Mouse (Mus musculus) neural tube, embryonic 15.5 days (tissue): Measurements from ENCODE around the gene Usp35. TPM values are rescaled to one million over a fixed set of nuclear protein-coding genes. Genes with fewer than 3 reads are reported as not detected.

Experiments
- ATAC-seq: fragments of 200-750 bp; cut with Nextera tagmentation; 2 replicates; pipeline ENCODE4 v1.8.0; 2017; ENCODE audit warnings: mild to moderate bottlenecking, moderate TSS enrichment, moderate library complexity; ENCODE audit not compliant: low FRiP score
- H3K27ac ChIP-seq: fragments of 300-500 bp; sonication (generic); replicated peaks from 2 replicates; pipeline ENCODE4 v1.5.1; 2015; ENCODE audit warnings: mild to moderate bottlenecking, inconsistent platforms
- H3K27me3 ChIP-seq: fragments of 300-500 bp; sonication (generic); replicated peaks from 2 replicates; pipeline ENCODE4 v1.6.1; 2015; ENCODE audit warnings: inconsistent platforms
- H3K36me3 ChIP-seq: fragments of 300-500 bp; sonication (generic); 2 replicates; pipeline ENCODE4 v1.6.1; 2015; ENCODE audit warnings: inconsistent platforms
- H3K4me1 ChIP-seq: fragments of 300-500 bp; sonication (generic); 2 replicates; pipeline ENCODE4 v1.6.1; 2015; ENCODE audit warnings: inconsistent platforms
- H3K4me2 ChIP-seq: fragments of 300-500 bp; sonication (generic); 2 replicates; pipeline ENCODE4 v1.6.1; 2015; ENCODE audit warnings: inconsistent platforms, mild to moderate bottlenecking, moderate library complexity
- H3K4me3 ChIP-seq: fragments of 300-500 bp; sonication (generic); replicated peaks from 2 replicates; pipeline ENCODE4 v1.5.1; 2015; ENCODE audit warnings: mild to moderate bottlenecking, inconsistent platforms
- H3K9ac ChIP-seq: fragments of 300-500 bp; sonication (generic); replicated peaks from 2 replicates; pipeline ENCODE4 v1.6.1; 2015; ENCODE audit warnings: mild to moderate bottlenecking, inconsistent platforms
- H3K9me3 ChIP-seq: fragments of 300-500 bp; sonication (generic); replicated peaks from 2 replicates; pipeline ENCODE4 v1.6.1; 2016; ENCODE audit warnings: inconsistent platforms
- WGBS: fragments of 180-500 bp; shearing (Covaris S2); methylation state at CpG from one replicate; pipeline ENCODE4 v1.1.7; 2015; ENCODE audit warnings: mixed read lengths; 5-methylcytosine and 5-hydroxymethylcytosine counted together
- polyA plus RNA-seq: library from polyadenylated mRNA; unstranded; fragments of >200 nt; fragmentation: Nextera tagmentation; extraction: Ambion mirVana; gene quantifications from 2 replicates; pipeline ENCODE4 v1.2.1, GENCODE M21; 2015

Usp35 gene
- 3.6 and 4.5 TPM in 2 replicates for polyA plus RNA-seq

GRCm38 (mm10) chr7:97331726-97332666 is at the start of gene Usp35, which contains the start of gene Kctd21:
Usp35 (minus strand) TSS chr7:97332020.
Kctd21 (plus strand) TSS chr7:97332327.
- peak within 1 kb of the TSS; percentile 83 for H3K4me3 ChIP-seq
- peak within 1 kb of the TSS; percentile 80 for H3K27ac ChIP-seq
- WGBS, result 1% methylated on average over 68 of the region's 68 CpGs
- no peaks in the 10 kb centered on the region for H3K9me3 ChIP-seq
- peaks cover 35% of the 10 kb centered on the region for H3K4me1 ChIP-seq
- peaks cover 5% of the 10 kb centered on the region; the same call in 1 of the 2 replicates for H3K27me3 ChIP-seq
- H3K4me2 ChIP-seq, result peak within 1 kb of the TSS; percentile 77
- H3K36me3 ChIP-seq, result no peaks in the 10 kb centered on the region
- H3K9ac ChIP-seq, result peak within 1 kb of the TSS; percentile 73
- peak; percentile 98 for ATAC-seq

GRCm38 (mm10) chr7:97380500-97381123 is 48.8 kb upstream of the Usp35 start:
- Histone ChIP-seq H3K4me1 (no peaks in the 10 kb centered on the region), H3K4me3 (no peak overlapping the region), H3K9me3 (no peaks in the 10 kb centered on the region), H3K27me3 (no peaks in the 10 kb centered on the region), H3K4me2 (no peak overlapping the region), H3K9ac (no peak overlapping the region), H3K27ac (no peak overlapping the region), H3K36me3 (peaks cover 66% of the 10 kb centered on the region)
- no peak for ATAC-seq
- 94% methylated on average over 5 of the region's 5 CpGs for WGBS

GRCm38 (mm10) chr7:97379304-97379703 is 47.5 kb upstream of the Usp35 start:
- Histone ChIP-seq H3K9me3 (no peaks in the 10 kb centered on the region), H3K27ac (no peak overlapping the region), H3K36me3 (peaks cover 66% of the 10 kb centered on the region), H3K9ac (no peak overlapping the region), H3K4me2 (no peak overlapping the region), H3K4me3 (no peak overlapping the region), H3K4me1 (no peaks in the 10 kb centered on the region), H3K27me3 (no peaks in the 10 kb centered on the region)
- 94% methylated on average over 5 of the region's 5 CpGs for WGBS
- ATAC-seq, result no peak

DNA sequence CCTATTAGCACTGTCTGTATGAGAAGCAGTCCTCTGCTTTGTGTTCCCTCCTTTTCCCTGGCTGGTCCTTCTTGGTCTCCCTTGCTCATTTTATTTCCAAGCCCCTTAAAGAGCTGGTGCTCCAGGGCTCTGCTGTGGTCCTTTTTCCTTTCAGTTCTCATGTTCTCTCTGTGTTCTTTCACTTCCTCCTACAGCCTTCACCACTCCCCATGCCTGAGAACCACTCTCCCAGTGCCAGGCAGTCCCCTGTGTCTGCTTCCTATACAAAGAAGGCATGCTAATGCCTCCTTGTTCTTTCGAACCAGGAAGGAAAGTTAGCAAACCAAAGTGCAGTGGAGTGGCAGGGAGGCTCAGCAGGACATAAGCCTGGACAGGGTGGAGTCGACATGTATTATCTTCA is 44.1 kb upstream of the Usp35 start:
- H3K4me1 ChIP-seq, result peaks cover 11% of the 10 kb centered on the region
- 86% methylated on average over 2 of the region's 2 CpGs for WGBS
- no peak overlapping the region for H3K4me2 ChIP-seq
- H3K9ac ChIP-seq, result no peak overlapping the region
- no peak for ATAC-seq
- no peaks in the 10 kb centered on the region for H3K9me3 ChIP-seq
- peaks cover 37% of the 10 kb centered on the region for H3K36me3 ChIP-seq
- H3K27me3 ChIP-seq, result no peaks in the 10 kb centered on the region
- H3K4me3 ChIP-seq, result no peak overlapping the region
- no peak overlapping the region for H3K27ac ChIP-seq

DNA sequence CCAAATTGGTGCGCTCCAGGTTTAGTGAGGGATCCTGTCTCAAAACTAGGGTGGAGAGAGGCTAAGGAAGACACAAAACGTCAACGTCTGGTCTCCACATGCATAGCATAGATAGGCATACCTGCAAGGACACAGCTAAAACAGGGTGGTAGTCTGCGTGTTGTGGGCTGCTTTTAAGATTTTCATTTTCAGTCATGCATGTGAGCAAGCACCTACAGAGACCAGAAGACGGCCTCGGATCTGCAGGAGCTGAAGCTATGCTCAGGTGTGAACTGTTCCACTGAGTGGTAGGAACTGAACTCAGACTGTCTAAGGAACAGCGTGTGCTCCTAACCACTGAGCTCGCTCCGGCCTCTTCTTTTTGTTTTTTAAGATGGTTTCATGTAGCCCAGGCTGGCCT is 43.3 kb upstream of the Usp35 start:
- Histone ChIP-seq H3K9me3 (no peaks in the 10 kb centered on the region), H3K27ac (no peak overlapping the region), H3K4me1 (peaks cover 13% of the 10 kb centered on the region), H3K36me3 (peaks cover 34% of the 10 kb centered on the region), H3K4me2 (no peak overlapping the region), H3K27me3 (no peaks in the 10 kb centered on the region), H3K4me3 (no peak overlapping the region), H3K9ac (no peak overlapping the region)
- ATAC-seq, result no peak
- 97% methylated on average over 9 of the region's 9 CpGs for WGBS

DNA sequence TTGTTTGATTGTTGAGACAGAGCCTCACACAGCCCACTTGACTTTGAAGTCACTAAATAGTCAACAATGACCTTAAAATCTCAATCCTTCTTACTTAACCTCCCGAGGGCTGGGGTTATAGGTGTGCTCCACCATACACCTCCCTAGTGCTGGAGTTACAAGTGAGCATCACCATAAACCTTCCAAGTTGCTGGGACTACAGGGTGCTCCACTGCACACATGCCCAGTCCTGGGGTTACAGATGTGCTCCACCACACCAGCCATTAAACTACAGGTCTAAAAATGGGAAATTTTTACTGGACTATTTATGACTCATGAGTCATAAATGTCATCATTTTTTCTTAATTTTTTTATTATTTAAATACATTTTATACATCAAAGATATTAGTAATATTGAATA is 34.1 kb upstream of the Usp35 start:
- Histone ChIP-seq H3K4me3 (no peak overlapping the region), H3K27ac (no peak overlapping the region), H3K9me3 (no peaks in the 10 kb centered on the region), H3K4me1 (peaks cover 2% of the 10 kb centered on the region), H3K36me3 (no peaks in the 10 kb centered on the region), H3K27me3 (no peaks in the 10 kb centered on the region), H3K4me2 (no peak overlapping the region), H3K9ac (no peak overlapping the region)
- no peak for ATAC-seq
- WGBS, result 72% methylated on average over 1 of the region's 1 CpGs

DNA sequence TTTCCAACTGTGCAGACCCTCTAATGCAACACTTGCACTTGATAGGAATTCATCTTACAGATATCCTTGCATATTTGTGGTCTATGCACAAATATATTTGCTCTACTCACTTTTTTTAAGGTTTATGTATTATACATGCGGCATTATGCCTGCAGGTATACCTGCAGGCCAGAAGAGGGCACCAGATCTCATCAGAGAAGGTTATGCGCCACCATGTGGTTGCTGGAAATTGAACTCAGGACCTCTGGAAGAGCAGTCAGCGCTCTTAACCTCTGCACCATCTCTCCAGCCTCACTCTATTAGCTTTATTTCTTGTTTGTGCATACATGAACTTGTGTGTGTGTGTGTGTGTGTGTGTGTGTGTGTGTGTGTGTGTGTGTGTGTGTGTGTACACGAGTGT is 29.6 kb upstream of the Usp35 start:
- ATAC-seq, result no peak
- no peaks in the 10 kb centered on the region for H3K4me1 ChIP-seq
- H3K9ac ChIP-seq, result no peak overlapping the region
- H3K36me3 ChIP-seq, result no peaks in the 10 kb centered on the region
- H3K27me3 ChIP-seq, result no peaks in the 10 kb centered on the region
- H3K4me3 ChIP-seq, result no peak overlapping the region
- H3K4me2 ChIP-seq, result no peak overlapping the region
- 33% methylated on average over 4 of the region's 4 CpGs for WGBS
- no peaks in the 10 kb centered on the region for H3K9me3 ChIP-seq
- no peak overlapping the region for H3K27ac ChIP-seq

DNA sequence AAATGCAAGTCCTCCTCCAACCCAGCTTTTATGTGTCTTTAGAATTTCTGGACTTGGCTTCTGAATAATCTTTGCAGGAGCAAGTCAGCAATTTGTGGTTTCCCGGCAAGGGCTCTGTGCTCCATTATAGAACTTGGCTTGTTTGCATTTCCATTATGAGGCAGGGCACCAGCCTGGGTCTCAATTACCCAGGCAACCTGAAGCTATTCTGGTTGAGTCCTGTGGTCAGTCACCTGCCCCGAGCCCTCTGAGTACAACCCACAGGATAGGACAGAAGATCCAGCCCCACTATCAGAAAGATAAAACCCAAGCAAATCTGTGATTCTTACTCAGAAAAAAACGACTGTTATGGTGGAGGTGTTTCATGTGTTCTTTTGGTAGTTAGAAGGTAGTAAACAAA is 29.1 kb upstream of the Usp35 start:
- no peak overlapping the region for H3K4me2 ChIP-seq
- H3K27ac ChIP-seq, result no peak overlapping the region
- no peak overlapping the region for H3K4me3 ChIP-seq
- 48% methylated on average over 3 of the region's 3 CpGs for WGBS
- ATAC-seq, result no peak
- H3K9me3 ChIP-seq, result no peaks in the 10 kb centered on the region
- no peak overlapping the region for H3K9ac ChIP-seq
- H3K36me3 ChIP-seq, result no peaks in the 10 kb centered on the region
- no peaks in the 10 kb centered on the region for H3K27me3 ChIP-seq
- no peaks in the 10 kb centered on the region for H3K4me1 ChIP-seq

- Histone ChIP-seq H3K27me3 (no peaks in the 10 kb centered on the region), H3K4me2 (no peak overlapping the region), H3K9ac (no peak overlapping the region), H3K9me3 (no peaks in the 10 kb centered on the region), H3K27ac (no peak overlapping the region), H3K4me3 (no peak overlapping the region), H3K36me3 (no peaks in the 10 kb centered on the region), H3K4me1 (no peaks in the 10 kb centered on the region; the same call in 1 of the 2 replicates)
- 51% methylated on average over 5 of the region's 5 CpGs for WGBS
- no peak for ATAC-seq
Observed at GRCm38 (mm10) chr7:97360166-97360565, 28.3 kb upstream of the Usp35 start.

DNA sequence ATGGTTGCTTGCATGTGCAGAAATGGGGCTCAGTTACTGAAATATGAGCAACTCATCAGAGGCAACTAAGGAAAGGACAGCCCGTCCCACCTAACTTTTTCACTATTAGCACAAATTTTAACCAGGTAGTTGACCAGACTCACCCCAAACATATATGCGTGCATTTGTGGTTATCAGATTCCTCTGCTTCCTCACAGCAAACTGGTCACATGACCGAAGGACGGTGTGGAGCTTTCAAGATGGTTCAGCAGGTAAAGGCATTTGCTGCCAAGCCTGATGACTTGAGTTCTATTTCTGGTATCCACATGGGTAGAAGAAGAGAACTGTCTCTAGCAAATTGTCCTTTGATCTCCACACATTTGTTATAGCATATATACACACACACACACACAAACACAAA is 26.5 kb upstream of the Usp35 start:
- H3K4me3 ChIP-seq, result no peak overlapping the region
- H3K4me2 ChIP-seq, result no peak overlapping the region
- no peak for ATAC-seq

DNA sequence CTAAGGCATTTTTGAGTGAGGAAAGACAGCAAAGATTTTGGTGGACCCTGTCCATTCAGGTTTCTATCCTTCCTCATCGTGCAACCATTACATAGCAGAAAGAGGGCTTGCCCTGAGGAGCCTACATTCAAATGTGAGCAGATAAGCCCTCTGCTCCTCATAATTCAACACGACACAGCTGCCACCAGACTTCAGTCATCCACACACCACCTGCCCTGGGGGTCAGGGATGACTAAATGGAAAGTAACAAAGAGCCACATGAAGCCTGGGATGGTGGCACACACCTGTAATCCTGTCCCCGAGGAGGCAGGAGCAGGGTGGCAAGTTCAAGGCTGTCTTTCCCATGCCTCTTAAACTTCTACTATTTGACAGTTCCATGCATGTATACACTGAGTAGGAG is 26.0 kb upstream of the Usp35 start:
- H3K9ac ChIP-seq, result no peak overlapping the region
- H3K4me3 ChIP-seq, result no peak overlapping the region
- H3K9me3 ChIP-seq, result no peaks in the 10 kb centered on the region
- H3K4me2 ChIP-seq, result no peak overlapping the region
- ATAC-seq, result no peak
- 87% methylated on average over 3 of the region's 3 CpGs for WGBS
- no peaks in the 10 kb centered on the region; the same call in 1 of the 2 replicates for H3K4me1 ChIP-seq
- no peaks in the 10 kb centered on the region for H3K27me3 ChIP-seq
- no peak overlapping the region for H3K27ac ChIP-seq
- H3K36me3 ChIP-seq, result no peaks in the 10 kb centered on the region

More for the DNA sequence above, 26.5 kb upstream of the Usp35 start:
- H3K9ac ChIP-seq, result no peak overlapping the region
- H3K4me1 ChIP-seq, result no peaks in the 10 kb centered on the region; the same call in 1 of the 2 replicates
- H3K36me3 ChIP-seq, result no peaks in the 10 kb centered on the region
- H3K9me3 ChIP-seq, result no peaks in the 10 kb centered on the region
- WGBS, result 92% methylated on average over 4 of the region's 4 CpGs
- H3K27me3 ChIP-seq, result no peaks in the 10 kb centered on the region
- no peak overlapping the region for H3K27ac ChIP-seq

GRCm38 (mm10) chr7:97356875-97357276 is 25.1 kb upstream of the Usp35 start:
- no peak overlapping the region for H3K9ac ChIP-seq
- ATAC-seq, result no peak
- no peaks in the 10 kb centered on the region; the same call in 1 of the 2 replicates for H3K4me1 ChIP-seq
- no peaks in the 10 kb centered on the region for H3K27me3 ChIP-seq
- H3K4me2 ChIP-seq, result no peak overlapping the region
- 80% methylated on average over 5 of the region's 5 CpGs for WGBS
- no peak overlapping the region for H3K4me3 ChIP-seq
- H3K36me3 ChIP-seq, result no peaks in the 10 kb centered on the region
- no peaks in the 10 kb centered on the region for H3K9me3 ChIP-seq
- H3K27ac ChIP-seq, result no peak overlapping the region
